Mouse (Mus musculus): Measurements from ENCODE around the gene Rpusd2. TPM values are rescaled to one million over a fixed set of nuclear protein-coding genes. Genes with fewer than 3 reads are reported as not detected.

Gene Rpusd2
- polyA plus RNA-seq, 1 experiment from 2014 or later: 6.0 TPM

GRCm38 (mm10) chr2:119046649-119047611 lies 12.3 kb downstream of the Rpusd2 start, which contains the start of gene Knl1:
TSS of gene Knl1 (plus strand) at chr2:119047119.
- no peaks in the 10 kb centered on the region for H3K27me3 ChIP-seq (ENCODE audit: control insufficient read depth, insufficient read depth, low read length)
- H3K9ac ChIP-seq (ENCODE audit: low read depth, low read length): peak within 1 kb of the TSS; percentile 69
- peak within 1 kb of the TSS; percentile 57 for H3K4me2 ChIP-seq (replicated peaks; ENCODE audit: low read depth, low read length)
- peak within 1 kb of the TSS; percentile 89 for H3K4me3 ChIP-seq (ENCODE audit: low read length)
- peak within 1 kb of the TSS; percentile 96 for H3K27ac ChIP-seq (ENCODE audit: low read depth, low read length)
- peaks cover 4% of the 10 kb centered on the region; the same call in 1 of the 2 replicates for H3K4me1 ChIP-seq (ENCODE audit: control insufficient read depth, insufficient read depth, low read length)
- H3K9me3 ChIP-seq (ENCODE audit: control insufficient read depth, low read length): no peaks in the 10 kb centered on the region
- peak; percentile 96 for ATAC-seq (ENCODE audit: low FRiP score, low TSS enrichment)
- WGBS: under 1% methylated on average over 76 of the region's 77 CpGs
- no peaks in the 10 kb centered on the region for H3K36me3 ChIP-seq (ENCODE audit: control insufficient read depth, insufficient read depth, low read length)

GRCm38 (mm10) chr2:119047849-119048248 lies 13.3 kb downstream of the Rpusd2 start:
- H3K4me3 ChIP-seq (ENCODE audit: low read length): peak overlapping the region; percentile 89
- ATAC-seq (ENCODE audit: low FRiP score, low TSS enrichment): no peak
- H3K4me1 ChIP-seq (ENCODE audit: control insufficient read depth, insufficient read depth, low read length): peaks cover 4% of the 10 kb centered on the region; the same call in 1 of the 2 replicates
- H3K4me2 ChIP-seq (replicated peaks; ENCODE audit: low read depth, low read length): peak overlapping the region; percentile 57
- WGBS: 13% methylated on average over 4 of the region's 4 CpGs
- no peaks in the 10 kb centered on the region for H3K27me3 ChIP-seq (ENCODE audit: control insufficient read depth, insufficient read depth, low read length)
- H3K9me3 ChIP-seq (ENCODE audit: control insufficient read depth, low read length): no peaks in the 10 kb centered on the region
- H3K36me3 ChIP-seq (ENCODE audit: control insufficient read depth, insufficient read depth, low read length): no peaks in the 10 kb centered on the region
- no peak overlapping the region; the same call in 1 of the 2 replicates for H3K27ac ChIP-seq (ENCODE audit: low read depth, low read length)
- peak overlapping the region; percentile 69 for H3K9ac ChIP-seq (ENCODE audit: low read depth, low read length)

GRCm38 (mm10) chr2:119050132-119050650 lies 15.6 kb downstream of the Rpusd2 start:
- Histone ChIP-seq H3K4me3 (ENCODE audit: low read length) (no peak overlapping the region), H3K27ac (ENCODE audit: low read depth, low read length) (no peak overlapping the region), H3K27me3 (ENCODE audit: control insufficient read depth, insufficient read depth, low read length) (no peaks in the 10 kb centered on the region), H3K9me3 (ENCODE audit: control insufficient read depth, low read length) (no peaks in the 10 kb centered on the region), H3K4me2 (replicated peaks; ENCODE audit: low read depth, low read length) (no peak overlapping the region), H3K36me3 (ENCODE audit: control insufficient read depth, insufficient read depth, low read length) (no peaks in the 10 kb centered on the region), H3K9ac (ENCODE audit: low read depth, low read length) (no peak overlapping the region), H3K4me1 (ENCODE audit: control insufficient read depth, insufficient read depth, low read length) (peaks cover 4% of the 10 kb centered on the region; the same call in 1 of the 2 replicates)
- ATAC-seq (ENCODE audit: low FRiP score, low TSS enrichment): no peak
- WGBS: 91% methylated on average over 4 of the region's 4 CpGs

GRCm38 (mm10) chr2:119060139-119060538 lies 25.5 kb downstream of the Rpusd2 start:
- peaks cover 34% of the 10 kb centered on the region for H3K36me3 ChIP-seq (ENCODE audit: control insufficient read depth, insufficient read depth, low read length)
- H3K9me3 ChIP-seq (ENCODE audit: control insufficient read depth, low read length): no peaks in the 10 kb centered on the region
- H3K4me2 ChIP-seq (replicated peaks; ENCODE audit: low read depth, low read length): no peak overlapping the region
- no peaks in the 10 kb centered on the region for H3K27me3 ChIP-seq (ENCODE audit: control insufficient read depth, insufficient read depth, low read length)
- no peak overlapping the region for H3K9ac ChIP-seq (ENCODE audit: low read depth, low read length)
- H3K27ac ChIP-seq (ENCODE audit: low read depth, low read length): no peak overlapping the region
- ATAC-seq (ENCODE audit: low FRiP score, low TSS enrichment): no peak
- no peak overlapping the region for H3K4me3 ChIP-seq (ENCODE audit: low read length)
- WGBS: 96% methylated on average over 2 of the region's 2 CpGs
- H3K4me1 ChIP-seq (ENCODE audit: control insufficient read depth, insufficient read depth, low read length): no peaks in the 10 kb centered on the region

GRCm38 (mm10) chr2:119072397-119072796 lies 37.8 kb downstream of the Rpusd2 start:
- H3K27me3 ChIP-seq (ENCODE audit: control insufficient read depth, insufficient read depth, low read length): no peaks in the 10 kb centered on the region
- no peaks in the 10 kb centered on the region for H3K9me3 ChIP-seq (ENCODE audit: control insufficient read depth, low read length)
- H3K27ac ChIP-seq (ENCODE audit: low read depth, low read length): no peak overlapping the region
- peaks cover 34% of the 10 kb centered on the region for H3K36me3 ChIP-seq (ENCODE audit: control insufficient read depth, insufficient read depth, low read length)
- no peak overlapping the region for H3K4me2 ChIP-seq (replicated peaks; ENCODE audit: low read depth, low read length)
- H3K9ac ChIP-seq (ENCODE audit: low read depth, low read length): no peak overlapping the region
- ATAC-seq (ENCODE audit: low FRiP score, low TSS enrichment): no peak
- H3K4me1 ChIP-seq (ENCODE audit: control insufficient read depth, insufficient read depth, low read length): no peaks in the 10 kb centered on the region
- H3K4me3 ChIP-seq (ENCODE audit: low read length): no peak overlapping the region
- 92% methylated on average over 4 of the region's 4 CpGs for WGBS

- ATAC-seq (ENCODE audit: low FRiP score, low TSS enrichment): no peak
- Histone ChIP-seq H3K36me3 (ENCODE audit: control insufficient read depth, insufficient read depth, low read length) (peaks cover 35% of the 10 kb centered on the region), H3K9me3 (ENCODE audit: control insufficient read depth, low read length) (no peaks in the 10 kb centered on the region), H3K4me1 (ENCODE audit: control insufficient read depth, insufficient read depth, low read length) (no peaks in the 10 kb centered on the region), H3K27me3 (ENCODE audit: control insufficient read depth, insufficient read depth, low read length) (no peaks in the 10 kb centered on the region), H3K27ac (ENCODE audit: low read depth, low read length) (no peak overlapping the region), H3K9ac (ENCODE audit: low read depth, low read length) (no peak overlapping the region), H3K4me2 (replicated peaks; ENCODE audit: low read depth, low read length) (no peak overlapping the region), H3K4me3 (ENCODE audit: low read length) (no peak overlapping the region)
- WGBS: 94% methylated on average over 2 of the region's 2 CpGs
These were observed 51.6 kb downstream of the Rpusd2 start for GRCm38 (mm10) chr2:119086156-119086555.

Other genes starting within 250 kb of the Rpusd2 start
- 134 and 141 TPM in 2 replicates for gene Knstrn, start 220.8 kb upstream of the Rpusd2 start, polyA plus RNA-seq (2014; fragmentation: Nextera tagmentation; extraction: Ambion mirVana)
- 55.8 and 63.1 TPM in 2 replicates for gene Ivd, start 172.8 kb upstream of the Rpusd2 start, polyA plus RNA-seq (2014; fragmentation: Nextera tagmentation; extraction: Ambion mirVana)
- gene Bahd1, start 134.4 kb upstream of the Rpusd2 start, polyA plus RNA-seq (2014; fragmentation: Nextera tagmentation; extraction: Ambion mirVana): 1.2 and 2.3 TPM in 2 replicates
- 27.1 and 31.8 TPM in 2 replicates for gene Chst14, start 108.3 kb upstream of the Rpusd2 start, polyA plus RNA-seq (2014; fragmentation: Nextera tagmentation; extraction: Ambion mirVana)
- gene Ccdc32, start 5.4 kb upstream of the Rpusd2 start, polyA plus RNA-seq (2014; fragmentation: Nextera tagmentation; extraction: Ambion mirVana): 19.9 and 22.0 TPM in 2 replicates
- gene Knl1, start 12.3 kb downstream of the Rpusd2 start, polyA plus RNA-seq (2014; fragmentation: Nextera tagmentation; extraction: Ambion mirVana): 48.3 and 49.1 TPM in 2 replicates
- gene Rad51, start 78.0 kb downstream of the Rpusd2 start, polyA plus RNA-seq (2014; fragmentation: Nextera tagmentation; extraction: Ambion mirVana): 40.0 and 51.9 TPM in 2 replicates
- gene Rmdn3, start 122.2 kb downstream of the Rpusd2 start, polyA plus RNA-seq (2014; fragmentation: Nextera tagmentation; extraction: Ambion mirVana): 35.8 and 41.9 TPM in 2 replicates
- 35.5 and 41.7 TPM in 2 replicates for gene Gchfr, start 133.0 kb downstream of the Rpusd2 start, polyA plus RNA-seq (2014; fragmentation: Nextera tagmentation; extraction: Ambion mirVana)
- 0.31 and 0.43 TPM in 2 replicates for gene Gm14137, start 139.7 kb downstream of the Rpusd2 start, polyA plus RNA-seq (2014; fragmentation: Nextera tagmentation; extraction: Ambion mirVana)
- 47.9 and 49.1 TPM in 2 replicates for gene Zfyve19, start 173.8 kb downstream of the Rpusd2 start, polyA plus RNA-seq (2014; fragmentation: Nextera tagmentation; extraction: Ambion mirVana)
- gene Dnajc17, start 174.0 kb downstream of the Rpusd2 start, polyA plus RNA-seq (2014; fragmentation: Nextera tagmentation; extraction: Ambion mirVana): 21.4 and 24.5 TPM in 2 replicates
- 0.28 and 0.94 TPM in 2 replicates for gene Ppp1r14d, start 195.1 kb downstream of the Rpusd2 start, polyA plus RNA-seq (2014; fragmentation: Nextera tagmentation; extraction: Ambion mirVana)
- 23.6 and 38.1 TPM in 2 replicates for gene Spint1, start 202.6 kb downstream of the Rpusd2 start, polyA plus RNA-seq (2014; fragmentation: Nextera tagmentation; extraction: Ambion mirVana)
- gene Rhov, start 236.5 kb downstream of the Rpusd2 start, polyA plus RNA-seq (2014; fragmentation: Nextera tagmentation; extraction: Ambion mirVana): 0.23 and 0.61 TPM in 2 replicates